Mouse (Mus musculus) c-Kit-positive CD71-positive TER-119-positive erythroid progenitor cells, embryonic 14.5 days (primary cell): ENCODE measurements around the gene Dtnbp1.

Experiments
- DNase-seq: peaks from one replicate; pipeline ENCODE4 v3.0.0-alpha.2; 2013; ENCODE audit warnings: low spot score

The Dtnbp1 gene

GRCm38 (mm10) chr13:44903416-44903815 lies 98.5 kb downstream of the Dtnbp1 start:
- no peak for DNase-seq

- no peak for DNase-seq
Measured at GRCm38 (mm10) chr13:44902299-44902698, 99.6 kb downstream of the Dtnbp1 start.

- DNase-seq: no peak
Measured at GRCm38 (mm10) chr13:44896211-44896610, 105.7 kb downstream of the Dtnbp1 start.

- DNase-seq: no peak
Measured at GRCm38 (mm10) chr13:44891813-44892730, 109.9 kb downstream of the Dtnbp1 start.

GRCm38 (mm10) chr13:44890612-44891011 lies 111.3 kb downstream of the Dtnbp1 start:
- DNase-seq: no peak

GRCm38 (mm10) chr13:44886221-44886620 lies 115.7 kb downstream of the Dtnbp1 start:
- DNase-seq: no peak

GRCm38 (mm10) chr13:44881001-44881400 lies 120.9 kb downstream of the Dtnbp1 start:
- DNase-seq: no peak

- DNase-seq: no peak
Measured at GRCm38 (mm10) chr13:44876799-44877198, 125.1 kb downstream of the Dtnbp1 start.
